Mouse (Mus musculus): ENCODE data around the gene Tyrp1. TPM values are rescaled to one million over a fixed set of nuclear protein-coding genes. Genes with fewer than 3 reads are reported as not detected.
A peak's percentile ranks its signal among the peaks of the same experiment; 100 is the strongest.

Tyrp1 gene
- polyA plus RNA-seq, 1 experiment from 2014 or later: not detected

DNA sequence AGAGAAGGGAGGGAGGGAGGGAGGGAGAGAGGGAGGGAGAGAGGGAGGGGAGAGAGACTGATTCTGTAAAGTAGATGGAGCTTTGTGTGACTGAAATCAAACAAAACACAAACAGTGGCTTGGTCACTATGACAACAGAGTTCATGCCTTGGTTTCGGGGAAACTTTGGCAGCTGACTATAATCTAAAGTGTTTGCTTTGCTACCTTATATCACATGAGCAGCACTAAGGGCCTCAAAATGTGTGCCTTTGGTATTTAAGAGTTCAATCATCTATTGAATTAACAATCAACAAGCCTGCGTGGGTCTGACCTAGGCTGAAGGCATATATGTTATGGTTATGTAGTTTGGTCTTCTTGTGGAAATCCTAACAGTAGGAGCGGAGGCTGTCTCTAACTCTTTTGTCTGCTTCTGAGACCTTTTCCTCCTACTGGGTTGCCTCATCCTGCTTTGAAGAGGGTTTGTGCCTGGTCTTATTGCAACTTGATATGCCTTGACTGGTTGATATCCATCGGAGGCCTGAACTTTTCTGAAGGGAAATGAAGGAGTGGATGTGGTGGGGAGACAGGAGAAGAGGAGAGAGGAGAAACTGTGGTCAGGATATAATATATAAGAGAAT lies 61.5 kb downstream of the Tyrp1 start:
- Histone ChIP-seq H3K4me3 (ENCODE audit: low read depth, low read length) (no peak overlapping the region), H3K27ac (ENCODE audit: low read depth) (peak overlapping the region; percentile 77; the same call in 1 of the 2 replicates), H3K4me1 (ENCODE audit: insufficient read depth) (0 out of 2 replicates have a peak, but pooled peaks cover 5% of the 10 kb centered on the region), H3K36me3 (ENCODE audit: insufficient read depth) (no peaks in the 10 kb centered on the region), H3K4me2 (no peak overlapping the region), H3K9me3 (ENCODE audit: low read depth, low read length) (no peaks in the 10 kb centered on the region), H3K9ac (no peak overlapping the region), H3K27me3 (ENCODE audit: insufficient read depth, low read length) (no peaks in the 10 kb centered on the region)
- WGBS: 29% methylated on average over 4 of the region's 4 CpGs
- no peak for TF ChIP-seq CTCF (IDR thresholded peaks at IDR 0.05; ENCODE audit: low read depth)
- peak; percentile 82 for ATAC-seq (ENCODE audit: insufficient read depth)
- DNase-seq: peak; percentile 78

Other genes with a start within 250 kb of the Tyrp1 start
- 25.9 and 26.4 TPM in 2 replicates for gene Lurap1l, start 76.5 kb downstream of the Tyrp1 start, polyA plus RNA-seq (2014; fragmentation: Nextera tagmentation; extraction: Ambion mirVana)